In the genomic region with DNA sequence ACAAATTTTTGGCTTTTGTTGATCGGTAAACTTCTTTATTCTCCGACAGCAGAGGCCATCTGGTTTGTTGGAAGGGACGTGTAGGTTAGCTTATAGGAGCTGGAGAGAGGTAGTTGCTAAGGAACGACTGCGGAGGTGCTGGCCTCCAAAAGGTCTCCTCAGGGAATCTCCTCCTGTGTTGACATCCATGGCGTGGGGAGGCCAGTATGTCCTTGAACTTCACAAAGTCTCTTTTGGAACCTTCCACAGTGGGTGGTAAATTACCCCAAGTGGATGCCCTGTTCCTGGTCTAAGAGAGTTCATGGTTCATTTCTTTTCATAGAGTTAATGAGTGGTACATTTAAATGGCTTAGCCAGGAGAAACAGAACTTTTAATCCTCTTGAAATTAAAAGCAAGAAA, we compare ENCODE assay signal across 17 mouse cellular contexts.
DNase-seq lines count a peak whose midpoint lies in the region; ATAC-seq and TF ChIP-seq lines count a peak whose summit lies in the region.
"Had no signal": no experiment of that assay in that cellular context is flagged by ENCODE, and none has a peak within 500 bp of the region (broad histone marks: within the 10 kb centered on the region; RNA-seq: fewer than 3 reads in every experiment).

No protein-coding gene starts in this region.

- H3K4me1 ChIP-seq in cerebellum, adult 2 months (ENCODE audit: control insufficient read depth, insufficient read depth, low read length) = no peaks in the 10 kb centered on the region
- H3K4me1 ChIP-seq in hindbrain, postnatal 0 days (ENCODE audit: insufficient read depth, low read length) = no peaks in the 10 kb centered on the region
- H3K4me1 ChIP-seq in hindbrain, embryonic 14.5 days (replicated peaks; ENCODE audit: control insufficient read depth, insufficient read depth, low read length) = no peaks in the 10 kb centered on the region
- H3K4me1 ChIP-seq in midbrain, embryonic 11.5 days (ENCODE audit: control insufficient read depth, insufficient read depth, low read length) = no peaks in the 10 kb centered on the region
- H3K4me1 ChIP-seq in midbrain, embryonic 14.5 days (ENCODE audit: control insufficient read depth, insufficient read depth, low read length) = no peaks in the 10 kb centered on the region
- H3K4me1 ChIP-seq: intestine, embryonic 15.5 days; limb, embryonic 15.5 days; midbrain, embryonic 13.5 days had no signal

- no peak overlapping the region for H3K4me3 ChIP-seq in cerebellum, adult 2 months (replicated peaks; ENCODE audit: insufficient read depth, low read depth, low read length)
- H3K4me3 ChIP-seq in hindbrain, postnatal 0 days (ENCODE audit: low read length) = no peak overlapping the region
- H3K4me3 ChIP-seq in hindbrain, embryonic 14.5 days (replicated peaks; ENCODE audit: low read length) = no peak overlapping the region
- H3K4me3 ChIP-seq in midbrain, embryonic 11.5 days (ENCODE audit: low read depth, low read length) = no peak overlapping the region
- H3K4me3 ChIP-seq in midbrain, embryonic 14.5 days (replicated peaks; ENCODE audit: low read depth, low read length) = no peak overlapping the region
- H3K4me3 ChIP-seq: intestine, embryonic 15.5 days; limb, embryonic 15.5 days; midbrain, embryonic 13.5 days had no signal

- H3K9me3 ChIP-seq in hindbrain, postnatal 0 days (ENCODE audit: low read length) = no peaks in the 10 kb centered on the region
- H3K9me3 ChIP-seq in hindbrain, embryonic 14.5 days (ENCODE audit: control insufficient read depth, low read length) = no peaks in the 10 kb centered on the region
- no peaks in the 10 kb centered on the region for H3K9me3 ChIP-seq in midbrain, embryonic 11.5 days (ENCODE audit: control insufficient read depth, low read length)
- H3K9me3 ChIP-seq in midbrain, embryonic 14.5 days (ENCODE audit: control insufficient read depth, low read length) = no peaks in the 10 kb centered on the region
- H3K9me3 ChIP-seq: intestine, embryonic 15.5 days; limb, embryonic 15.5 days; midbrain, embryonic 13.5 days had no signal

- no peak for TF ChIP-seq CTCF in cerebellum, adult 2 months (IDR thresholded peaks at IDR 0.05; ENCODE audit: borderline replicate concordance, insufficient read depth, low read depth, low read length)
- no peak for TF ChIP-seq CTCF in hindbrain, postnatal 0 days (IDR thresholded peaks at IDR 0.05; ENCODE audit: low read depth)

- H3K4me2 ChIP-seq in hindbrain, postnatal 0 days (ENCODE audit: low read depth, low read length) = no peak overlapping the region
- no peak overlapping the region for H3K4me2 ChIP-seq in hindbrain, embryonic 14.5 days (replicated peaks)
- H3K4me2 ChIP-seq in midbrain, embryonic 11.5 days = no peak overlapping the region
- no peak overlapping the region for H3K4me2 ChIP-seq in midbrain, embryonic 14.5 days (ENCODE audit: low read length)
- H3K4me2 ChIP-seq: heart, embryonic 11.5 days; intestine, embryonic 15.5 days; limb, embryonic 15.5 days; midbrain, embryonic 13.5 days had no signal

- H3K27me3 ChIP-seq in cerebellum, adult 2 months (ENCODE audit: control insufficient read depth, insufficient read depth, low read length) = no peaks in the 10 kb centered on the region
- no peaks in the 10 kb centered on the region for H3K27me3 ChIP-seq in hindbrain, postnatal 0 days (ENCODE audit: insufficient read depth, low read length)
- H3K27me3 ChIP-seq in hindbrain, embryonic 14.5 days (ENCODE audit: control insufficient read depth, insufficient read depth, low read length) = no peaks in the 10 kb centered on the region
- no peaks in the 10 kb centered on the region for H3K27me3 ChIP-seq in midbrain, embryonic 11.5 days (ENCODE audit: control insufficient read depth, insufficient read depth, low read length)
- no peaks in the 10 kb centered on the region for H3K27me3 ChIP-seq in midbrain, embryonic 14.5 days (ENCODE audit: control insufficient read depth, insufficient read depth, low read length)
- H3K27me3 ChIP-seq: intestine, embryonic 15.5 days; limb, embryonic 15.5 days; midbrain, embryonic 13.5 days; Patski had no signal

- no peak for ATAC-seq in hindbrain, postnatal 0 days
- ATAC-seq in hindbrain, embryonic 14.5 days (ENCODE audit: low FRiP score) = no peak
- peak; percentile 15; the same call in 1 of the 2 replicates for ATAC-seq in midbrain, embryonic 11.5 days (ENCODE audit: low FRiP score)
- ATAC-seq in midbrain, embryonic 14.5 days (ENCODE audit: low FRiP score, low TSS enrichment) = no peak
- no peak for ATAC-seq in cerebellum, adult (ENCODE audit: insufficient number of reproducible peaks, low FRiP score, low TSS enrichment)
- ATAC-seq: intestine, embryonic 15.5 days; liver, postnatal 0 days; midbrain, embryonic 13.5 days; Patski had no signal

- no peak overlapping the region for H3K27ac ChIP-seq in cerebellum, adult 2 months (ENCODE audit: insufficient read depth, low read length)
- H3K27ac ChIP-seq in hindbrain, postnatal 0 days = no peak overlapping the region
- no peak overlapping the region for H3K27ac ChIP-seq in hindbrain, embryonic 14.5 days
- H3K27ac ChIP-seq in midbrain, embryonic 11.5 days (ENCODE audit: low read depth, low read length) = no peak overlapping the region
- no peak overlapping the region for H3K27ac ChIP-seq in midbrain, embryonic 14.5 days (replicated peaks; ENCODE audit: low read depth, low read length)
- H3K27ac ChIP-seq: intestine, embryonic 15.5 days; limb, embryonic 15.5 days; midbrain, embryonic 13.5 days had no signal

- 16% methylated on average over 6 of the region's 6 CpGs for WGBS in cerebellum, adult 2 months
- 25% methylated on average over 6 of the region's 6 CpGs for WGBS in hindbrain, postnatal 0 days
- 23% methylated on average over 6 of the region's 6 CpGs for WGBS in hindbrain, embryonic 14.5 days
- WGBS in midbrain, embryonic 11.5 days = 28% methylated on average over 6 of the region's 6 CpGs
- 23% methylated on average over 6 of the region's 6 CpGs for WGBS in midbrain, embryonic 14.5 days

- peak; percentile 4 to 5 for DNase-seq in cerebellum, postnatal 10 days
- no peak for DNase-seq in cerebellum, adult 2 months
- DNase-seq in hindbrain, postnatal 0 days (ENCODE audit: low spot score) = peak; percentile 20
- DNase-seq in hindbrain, embryonic 14.5 days (ENCODE audit: low spot score) = no peak
- peak; percentile 82 for DNase-seq in midbrain, embryonic 11.5 days (ENCODE audit: low spot score, missing footprints)
- no peak for DNase-seq in midbrain, embryonic 14.5 days
- peak; percentile 28 for DNase-seq in mesoderm, embryonic 11.5 days (ENCODE audit: low read depth, low spot score)
- DNase-seq: gastrocnemius, postnatal 36 days; heart, postnatal 36 days; liver, postnatal 0 days; thymus, adult 18-20 months had no signal

- H3K9ac ChIP-seq in hindbrain, postnatal 0 days (replicated peaks; ENCODE audit: low read length) = no peak overlapping the region
- no peak overlapping the region for H3K9ac ChIP-seq in hindbrain, embryonic 14.5 days
- no peak overlapping the region for H3K9ac ChIP-seq in midbrain, embryonic 11.5 days (ENCODE audit: low read length)
- no peak overlapping the region for H3K9ac ChIP-seq in midbrain, embryonic 14.5 days (replicated peaks; ENCODE audit: low read length)
- H3K9ac ChIP-seq: intestine, embryonic 15.5 days; limb, embryonic 15.5 days; liver, postnatal 0 days; midbrain, embryonic 13.5 days had no signal

- no peak for TF ChIP-seq POLR2A in cerebellum, adult 2 months (IDR thresholded peaks at IDR 0.05; ENCODE audit: borderline replicate concordance, insufficient read depth, low read length)

- no peaks in the 10 kb centered on the region for H3K36me3 ChIP-seq in hindbrain, postnatal 0 days (ENCODE audit: insufficient read depth, low read length)
- H3K36me3 ChIP-seq in hindbrain, embryonic 14.5 days (replicated peaks; ENCODE audit: control insufficient read depth, insufficient read depth) = no peaks in the 10 kb centered on the region
- H3K36me3 ChIP-seq in midbrain, embryonic 11.5 days (ENCODE audit: control insufficient read depth, insufficient read depth, low read length) = no peaks in the 10 kb centered on the region
- H3K36me3 ChIP-seq in midbrain, embryonic 14.5 days (ENCODE audit: control insufficient read depth, insufficient read depth, low read length) = no peaks in the 10 kb centered on the region
- H3K36me3 ChIP-seq: intestine, embryonic 15.5 days; limb, embryonic 15.5 days; midbrain, embryonic 13.5 days had no signal

Comparison
In these comparisons a context has a peak if more than half of its experiments do, and no peak if none do; other contexts are left out.
1. DNase-seq: peak in cerebellum, postnatal 10 days (2 of 2), hindbrain, postnatal 0 days (single experiment), midbrain, embryonic 11.5 days (single experiment) and mesoderm, embryonic 11.5 days (single experiment); none in cerebellum, adult 2 months (0 of 2), hindbrain, embryonic 14.5 days (single experiment) and midbrain, embryonic 14.5 days (single experiment).